Mouse (Mus musculus) E14TG2a.4 (cell line): ENCODE measurements around the gene Syn3.
"Not testable (repeated sequence)": the region's sequence is repeated elsewhere in the genome, so short reads cannot be mapped to it uniquely, and the experiment has no call there.

Experiments used
- H3K27me3 ChIP-seq: 2 replicates; pipeline ENCODE4 v1.6.1; 2014; ENCODE audit warnings: low read length, control low read depth; ENCODE audit not compliant: insufficient read depth
- H3K36me3 ChIP-seq: 2 replicates; pipeline ENCODE4 v1.6.1; 2014; ENCODE audit warnings: low read length, control low read depth; ENCODE audit not compliant: insufficient read depth
- H3K4me1 ChIP-seq: replicated peaks from 2 replicates; pipeline ENCODE4 v1.6.1; 2014; ENCODE audit warnings: low read depth, low read length, control low read depth
- H3K4me3 ChIP-seq: replicated peaks from 2 replicates; pipeline ENCODE4 v1.5.1; 2014; ENCODE audit warnings: mild to moderate bottlenecking, low read length
- H3K9me3 ChIP-seq: 2 replicates; pipeline ENCODE4 v1.6.1; 2014; ENCODE audit warnings: low read length, control low read depth
- CTCF ChIP-seq: conservative IDR thresholded peaks from 2 replicates; pipeline ENCODE4 v1.5.1; 2014; ENCODE audit warnings: low read length
- NANOG ChIP-seq: IDR thresholded peaks from 2 replicates; pipeline ENCODE4 v1.6.1; 2014; ENCODE audit warnings: borderline replicate concordance, low read length, mixed read lengths
- POU5F1 ChIP-seq: IDR thresholded peaks from 2 replicates; pipeline ENCODE4 v1.6.1; 2014; ENCODE audit warnings: low read length, borderline replicate concordance

Syn3 gene

DNA sequence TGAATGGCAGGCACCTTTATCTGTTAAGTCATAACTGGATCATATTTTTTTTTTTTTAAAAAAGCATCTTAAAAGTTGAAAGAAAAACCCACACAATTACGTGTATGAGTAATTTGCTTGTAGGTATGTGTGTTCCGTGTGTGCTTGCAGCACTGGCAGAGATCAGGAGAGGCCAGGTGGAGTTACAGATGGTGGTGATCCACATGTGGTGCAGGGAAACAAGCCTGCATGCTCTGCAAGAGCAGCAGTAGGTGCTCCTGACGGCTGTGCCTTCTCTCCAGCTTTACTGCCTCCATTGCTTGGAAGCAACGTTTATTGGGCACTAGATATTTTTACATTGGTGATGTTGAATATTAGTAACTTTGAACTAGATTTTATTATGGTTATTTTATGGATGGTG lies 455.0 kb downstream of the Syn3 start:
- TF ChIP-seq POU5F1 = no peak
- TF ChIP-seq NANOG = no peak
- no peak for TF ChIP-seq CTCF
- H3K27me3 ChIP-seq = no peaks in the 10 kb centered on the region
- no peaks in the 10 kb centered on the region for H3K9me3 ChIP-seq
- peaks cover 78% of the 10 kb centered on the region for H3K36me3 ChIP-seq
- H3K4me1 ChIP-seq = no peaks in the 10 kb centered on the region
- no peak overlapping the region for H3K4me3 ChIP-seq

GRCm38 (mm10) chr10:86034007-86034728 lies 464.5 kb downstream of the Syn3 start:
- Histone ChIP-seq H3K27me3 (no peaks in the 10 kb centered on the region), H3K4me1 (no peaks in the 10 kb centered on the region), H3K9me3 (no peaks in the 10 kb centered on the region), H3K4me3 (no peak overlapping the region), H3K36me3 (peaks cover 92% of the 10 kb centered on the region)
- TF ChIP-seq POU5F1 (no peak), NANOG (no peak), CTCF (no peak)

GRCm38 (mm10) chr10:86032517-86032916 lies 466.2 kb downstream of the Syn3 start:
- Histone ChIP-seq H3K4me3 (no peak overlapping the region), H3K9me3 (no peaks in the 10 kb centered on the region), H3K36me3 (peaks cover 91% of the 10 kb centered on the region), H3K4me1 (no peaks in the 10 kb centered on the region), H3K27me3 (no peaks in the 10 kb centered on the region)
- TF ChIP-seq CTCF = no peak
- no peak for TF ChIP-seq NANOG
- TF ChIP-seq POU5F1 = no peak

DNA sequence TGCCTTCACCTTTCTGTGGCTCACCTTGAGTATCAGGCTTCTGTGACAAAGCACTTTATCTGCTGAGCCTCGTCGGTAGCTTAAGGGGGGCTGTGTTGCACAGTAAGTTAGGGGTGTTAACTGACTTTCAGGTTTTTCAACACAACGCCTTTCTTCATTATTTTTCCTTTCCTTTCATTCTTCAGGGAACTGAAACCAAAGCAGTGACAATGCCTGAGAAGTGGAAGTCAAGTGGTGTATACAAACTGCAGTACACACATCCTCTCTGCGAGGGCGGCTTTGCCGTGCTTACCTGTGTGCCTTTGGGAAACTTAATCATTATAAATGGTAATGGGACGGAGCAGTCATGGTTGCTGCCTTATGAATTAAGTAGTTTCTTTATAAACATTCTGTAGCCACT lies 468.0 kb downstream of the Syn3 start:
- Histone ChIP-seq H3K4me1 (0 out of 2 replicates have a peak, but pooled peaks cover 2% of the 10 kb centered on the region), H3K9me3 (no peaks in the 10 kb centered on the region), H3K36me3 (peaks cover 86% of the 10 kb centered on the region), H3K27me3 (no peaks in the 10 kb centered on the region), H3K4me3 (no peak overlapping the region)
- no peak for TF ChIP-seq POU5F1
- no peak for TF ChIP-seq NANOG
- TF ChIP-seq CTCF = no peak

DNA sequence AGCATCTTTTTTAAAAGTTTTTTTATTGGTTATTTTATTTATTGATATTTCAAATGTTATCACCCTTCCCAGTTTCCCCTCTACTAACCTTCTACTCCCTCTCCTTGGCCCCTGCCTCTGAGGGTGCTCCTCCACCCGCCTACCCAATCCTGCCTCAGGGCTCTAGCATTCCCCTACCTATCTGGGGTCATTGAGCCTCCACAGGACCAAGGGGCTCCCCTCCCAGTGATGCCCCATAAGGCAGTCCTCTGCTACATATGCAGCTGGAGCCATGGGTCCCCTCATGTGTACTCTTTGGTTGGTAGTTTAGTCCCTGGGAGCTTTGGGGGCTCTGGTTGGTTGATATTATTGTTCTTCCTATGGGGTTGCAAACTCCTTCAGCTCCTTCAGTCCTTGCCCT lies 471.9 kb downstream of the Syn3 start:
- H3K4me1 ChIP-seq = peaks cover 23% of the 10 kb centered on the region
- not testable (repeated sequence) for H3K4me3 ChIP-seq, H3K27me3 ChIP-seq, H3K9me3 ChIP-seq
- peaks cover 65% of the 10 kb centered on the region for H3K36me3 ChIP-seq

DNA sequence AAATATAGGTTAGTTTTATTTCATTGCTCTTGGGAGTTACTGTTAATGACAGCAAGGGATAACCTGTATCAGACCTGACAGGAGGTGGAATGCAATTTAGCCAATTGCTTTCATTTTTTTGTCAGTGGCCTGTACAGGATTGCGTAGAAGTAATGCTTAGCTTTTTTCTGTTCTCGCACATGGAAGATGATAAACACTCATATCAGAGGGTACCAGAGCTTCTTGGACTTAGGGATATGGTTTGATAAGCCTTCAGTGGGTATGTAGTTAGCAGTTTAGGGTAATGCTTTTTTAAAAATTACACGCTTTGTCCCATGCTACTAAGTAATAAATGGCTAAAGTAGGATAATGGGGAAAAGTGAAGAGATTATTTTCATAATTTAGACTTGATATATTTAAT lies 472.3 kb downstream of the Syn3 start:
- Histone ChIP-seq H3K36me3 (peaks cover 61% of the 10 kb centered on the region), H3K27me3 (no peaks in the 10 kb centered on the region), H3K9me3 (no peaks in the 10 kb centered on the region), H3K4me3 (no peak overlapping the region), H3K4me1 (peaks cover 23% of the 10 kb centered on the region)
- TF ChIP-seq NANOG (no peak), CTCF (no peak), POU5F1 (no peak)

DNA sequence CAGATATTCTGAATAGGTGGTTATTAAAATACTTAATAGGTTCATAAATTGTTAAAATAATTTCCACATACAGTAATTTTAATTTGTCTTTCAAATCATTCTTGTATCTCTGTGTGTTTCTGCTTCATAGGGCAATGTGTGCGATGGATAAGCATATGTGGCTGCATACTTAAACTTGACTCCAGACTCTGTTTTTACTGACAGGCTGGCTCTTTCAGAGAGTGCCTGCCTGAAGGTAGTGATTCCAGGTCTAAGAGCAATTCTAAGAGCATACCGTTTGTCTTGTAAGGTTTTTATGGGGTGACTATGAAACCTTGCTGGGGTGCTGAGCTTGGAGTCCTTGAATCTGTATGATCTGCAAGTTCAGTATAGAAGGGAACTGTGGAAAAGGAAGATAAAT lies 472.8 kb downstream of the Syn3 start:
- no peak for TF ChIP-seq CTCF
- no peak for TF ChIP-seq NANOG
- TF ChIP-seq POU5F1 = no peak
- no peaks in the 10 kb centered on the region for H3K27me3 ChIP-seq
- no peaks in the 10 kb centered on the region for H3K9me3 ChIP-seq
- no peak overlapping the region for H3K4me3 ChIP-seq
- H3K4me1 ChIP-seq = peaks cover 28% of the 10 kb centered on the region
- peaks cover 56% of the 10 kb centered on the region for H3K36me3 ChIP-seq

- peaks cover 50% of the 10 kb centered on the region for H3K4me1 ChIP-seq
- no peak for TF ChIP-seq NANOG
- no peak for TF ChIP-seq CTCF
- no peak for TF ChIP-seq POU5F1
- H3K27me3 ChIP-seq = no peaks in the 10 kb centered on the region
- peaks cover 29% of the 10 kb centered on the region for H3K36me3 ChIP-seq
- H3K9me3 ChIP-seq = no peaks in the 10 kb centered on the region
- H3K4me3 ChIP-seq = peak overlapping the region; percentile 93
Observed at GRCm38 (mm10) chr10:86023149-86023548, 475.5 kb downstream of the Syn3 start.

GRCm38 (mm10) chr10:86022474-86022816 lies 476.3 kb downstream of the Syn3 start:
- Histone ChIP-seq H3K4me3 (peak overlapping the region; percentile 93), H3K36me3 (peaks cover 24% of the 10 kb centered on the region), H3K4me1 (peaks cover 57% of the 10 kb centered on the region), H3K27me3 (no peaks in the 10 kb centered on the region), H3K9me3 (no peaks in the 10 kb centered on the region)
- TF ChIP-seq POU5F1 (no peak), NANOG (no peak), CTCF (no peak)
